Mouse (Mus musculus) activated CD4-positive, CD25-positive, alpha-beta regulatory T cell (primary cell): ENCODE data around the gene Gm17657. TPM values are rescaled to one million over a fixed set of nuclear protein-coding genes. Genes with fewer than 3 reads are reported as not detected.

ENCODE experiments used
- polyA plus RNA-seq, 2 experiments: library from polyadenylated mRNA; unstranded; fragments of 100-300 nt; shearing (Covaris generic); gene quantifications; one replicate each; pipeline ENCODE4 v1.2.1; 2017

The Gm17657 gene
- under 1 TPM in 1 of 2 experiments, not detected in 1; 0.18 TPM for polyA plus RNA-seq

DNA sequence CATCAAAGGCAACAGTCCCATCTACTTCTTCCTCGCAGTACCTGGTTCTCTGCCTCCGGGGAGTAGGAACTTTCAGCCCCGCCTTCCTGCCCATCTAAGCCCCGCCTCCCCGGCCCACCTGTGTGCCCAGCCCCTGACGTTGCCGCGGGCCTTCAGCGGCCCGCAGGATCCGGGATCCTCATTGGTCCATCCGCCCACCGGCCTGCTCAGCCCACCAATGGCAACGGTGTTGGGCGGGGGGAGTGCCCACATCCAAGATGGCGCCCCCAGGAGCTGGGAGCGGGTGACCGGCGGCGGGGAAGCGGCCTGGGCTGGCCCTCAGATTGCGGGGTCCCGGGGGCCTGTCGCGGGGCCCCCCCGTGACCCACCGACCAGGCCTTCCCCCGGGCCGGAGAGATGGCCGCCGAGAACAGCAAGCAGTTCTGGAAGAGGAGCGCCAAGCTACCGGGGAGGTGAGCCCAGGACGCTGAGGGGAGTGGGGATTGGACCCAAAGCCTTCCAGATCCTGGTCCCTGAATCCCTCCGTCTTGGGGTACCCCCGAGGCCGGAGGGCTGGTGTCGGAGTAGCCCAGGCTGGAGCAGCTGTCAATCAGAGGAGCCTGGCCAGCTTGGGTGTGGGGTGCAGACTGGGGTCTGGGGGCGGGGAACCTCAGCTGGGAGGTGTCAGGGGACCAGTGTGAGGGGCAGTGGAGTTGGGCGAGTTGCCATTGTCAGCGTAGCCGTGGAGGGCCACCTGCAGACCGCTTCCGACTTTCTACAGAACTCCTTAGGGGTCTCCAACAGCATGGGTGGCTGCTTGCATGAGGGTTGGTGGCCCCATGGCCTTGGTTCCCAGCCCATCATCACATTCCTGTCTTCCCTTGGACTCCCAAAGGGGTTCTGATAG lies at the start of gene Gm17657, which contains the start of gene Tbc1d22b:
Gene Gm17657, minus strand, starts transcription at position 96 of the 886 bp plus-strand sequence.
Gene Tbc1d22b, plus strand, starts transcription at position 243 of the 886 bp plus-strand sequence.

DNA sequence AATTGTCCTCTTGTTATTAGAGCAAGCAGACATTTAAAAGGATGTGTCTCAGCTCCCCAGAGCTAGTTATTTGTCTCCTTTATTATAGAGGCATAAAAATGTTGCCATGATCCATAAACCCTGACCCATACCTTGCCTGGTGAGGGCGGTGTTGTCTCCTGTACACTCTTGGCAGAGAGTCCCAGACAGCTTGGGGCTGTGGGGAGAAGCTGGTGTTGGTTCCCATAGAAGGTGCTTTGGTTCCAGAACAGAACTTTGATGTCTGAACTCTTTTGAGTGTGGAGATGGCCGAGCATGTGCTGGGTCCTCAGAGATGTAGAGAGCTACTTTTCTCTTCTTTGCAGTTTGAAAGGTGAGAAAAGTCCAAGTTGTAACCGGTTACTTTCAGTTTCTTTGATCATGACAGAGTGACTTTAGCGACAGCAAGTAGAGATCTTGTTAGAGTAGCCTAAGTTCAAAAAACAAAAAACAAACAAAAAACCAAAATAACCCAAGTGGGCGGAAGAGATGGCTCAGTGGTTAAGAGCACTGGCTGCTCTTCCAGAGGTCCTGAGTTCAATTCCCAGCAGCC lies 2.8 kb upstream of the Gm17657 start, which contains the start of gene Tmem217:
Gene Tmem217, minus strand, starts transcription at position 224 of the 571 bp plus-strand sequence.

DNA sequence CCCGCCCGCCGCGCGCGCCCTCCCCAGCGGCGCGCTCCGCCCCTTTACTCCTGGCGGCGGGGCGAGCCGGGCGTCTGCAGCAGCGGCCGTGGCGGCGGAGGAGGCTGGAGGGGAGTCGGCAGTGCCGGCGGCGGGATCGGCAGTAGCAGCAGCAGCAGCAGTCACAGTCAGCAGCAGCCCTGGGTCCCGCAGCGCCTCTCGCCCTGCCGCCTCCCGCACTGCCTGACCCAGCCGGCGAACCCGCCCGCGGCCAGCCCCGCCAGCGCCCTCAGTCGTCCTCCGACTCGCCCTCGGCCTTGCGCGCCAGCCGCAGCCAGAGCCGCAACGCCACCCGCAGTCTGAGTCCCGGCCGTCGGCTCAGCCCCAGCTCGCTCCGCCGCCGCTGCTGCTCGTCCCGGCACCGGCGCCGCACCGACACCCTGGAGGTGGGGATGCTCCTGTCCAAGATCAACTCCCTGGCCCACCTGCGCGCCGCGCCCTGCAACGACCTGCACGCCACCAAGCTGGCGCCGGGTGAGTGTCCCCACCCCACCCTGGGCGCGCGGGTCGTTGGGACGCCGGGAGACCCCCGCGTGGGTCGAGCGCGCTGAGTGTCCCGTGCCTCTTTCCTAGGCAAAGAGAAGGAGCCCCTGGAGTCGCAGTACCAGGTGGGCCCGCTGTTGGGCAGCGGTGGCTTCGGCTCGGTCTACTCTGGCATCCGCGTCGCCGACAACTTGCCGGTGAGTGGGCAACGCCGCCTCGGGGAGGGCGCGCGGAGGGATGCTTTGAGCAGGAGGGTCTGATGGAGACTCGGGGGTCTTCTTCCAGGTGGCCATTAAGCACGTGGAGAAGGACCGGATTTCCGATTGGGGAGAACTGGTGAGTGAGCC lies 58.5 kb downstream of the Gm17657 start, which contains the start of gene Pim1:
Gene Pim1, plus strand, starts transcription at position 41 of the 869 bp plus-strand sequence.

Other genes starting within 250 kb of the Gm17657 start
- under 1 TPM in 1 of 2 experiments, not detected in 1; 0.10 TPM for gene Pi16, start 232.0 kb downstream of the Gm17657 start, polyA plus RNA-seq
- gene Mtch1, start 201.7 kb downstream of the Gm17657 start, polyA plus RNA-seq = 100 to 1,000 TPM; 122 to 156 TPM
- 1 to 10 TPM; 3.5 to 4.1 TPM for gene Fgd2, start 188.7 kb downstream of the Gm17657 start, polyA plus RNA-seq
- gene Pim1, start 58.9 kb downstream of the Gm17657 start, polyA plus RNA-seq = 10 to 100 TPM; 30.6 to 96.0 TPM
- 10 to 100 TPM; 25.8 to 39.1 TPM for gene Tbc1d22b, start 147 bp upstream of the Gm17657 start, polyA plus RNA-seq
- gene Tmem217, start 2.7 kb upstream of the Gm17657 start, polyA plus RNA-seq = 1 to 10 TPM; 3.3 to 3.8 TPM
- gene Rnf8, start 65.2 kb upstream of the Gm17657 start, polyA plus RNA-seq = 10 to 100 TPM; 45.6 to 50.4 TPM
- 1 to 10 TPM; 4.9 to 6.2 TPM for gene Gm28043, start 65.2 kb upstream of the Gm17657 start, polyA plus RNA-seq
- gene Cmtr1, start 111.0 kb upstream of the Gm17657 start, polyA plus RNA-seq = 100 to 1,000 TPM; 173 to 197 TPM
- gene Ccdc167, start 167.4 kb upstream of the Gm17657 start, polyA plus RNA-seq = 1 to 10 TPM; 6.4 to 7.0 TPM